ENCODE assay signal across 19 mouse cellular contexts in genomic region chr14:73631511-73631910, GRCm38 (mm10). TPM values are rescaled to one million over a fixed set of nuclear protein-coding genes. Genes with fewer than 3 reads are reported as not detected.
DNase-seq lines count a peak whose midpoint lies in the region; ATAC-seq lines count a peak whose summit lies in the region.
"Had no signal": no experiment of that assay in that cellular context is flagged by ENCODE, and none has a peak within 500 bp of the region (broad histone marks: within the 10 kb centered on the region; RNA-seq: fewer than 3 reads in every experiment).

No protein-coding gene starts in this region.

- no peak for ATAC-seq in CD4-positive, CD25-positive, alpha-beta regulatory T cell, adult 4 months
- ATAC-seq: activated CD4-positive, CD25-positive, alpha-beta regulatory T cell, adult 4 months; forebrain, embryonic 14.5 days; midbrain, embryonic 13.5 days had no signal

- DNase-seq in gastrocnemius, adult 18-20 months (ENCODE audit: low spot score): peak; percentile 62
- DNase-seq in gastrocnemius, postnatal 4 days (ENCODE audit: low spot score in 2 of 2): no peak
- DNase-seq in adipocyte (ENCODE audit: low spot score): peak; percentile 10
- peak; percentile 52 for DNase-seq in gastrocnemius, postnatal 14 days
- peak; percentile 85 for DNase-seq in kidney, adult 9 months
- DNase-seq in Muller cell, postnatal 12 days (ENCODE audit: inconsistent ontology term): no peak
- DNase-seq: liver, embryonic 13.5 days; lung, postnatal 4 days had no signal

- intact Hi-C loops in gastrocnemius, postnatal 14 days (cut with DNase I; ENCODE audit: low total_unique reads): no loop called here

RNA-seq across cellular contexts. Expression of gene Gm21750, which starts 29.5 kb away (rescaled TPM):
- total RNA-seq in gastrocnemius, adult 18-20 months (2021): not detected
- not detected for total RNA-seq in gastrocnemius, postnatal 4 days (2021)
- total RNA-seq in gastrocnemius, postnatal 14 days (2021): not detected
- not detected for polyA plus RNA-seq in CD4-positive, CD25-positive, alpha-beta regulatory T cell, adult 4 months (2017; shearing (Covaris generic))
- total RNA-seq: common myeloid progenitor, adult 5-6 weeks; layer of hippocampus, adult 8-10 months; MEL had no signal
- polyA plus RNA-seq: activated CD4-positive, CD25-positive, alpha-beta regulatory T cell, adult 4 months; C2C12; embryonic facial prominence, embryonic 14.5 days; forebrain, embryonic 14.5 days; heart, embryonic 15.5 days; liver, embryonic 13.5 days; midbrain, embryonic 13.5 days; spleen, adult 2 months had no signal

Comparison
In these comparisons a context has a peak if more than half of its experiments do, and no peak if none do; other contexts are left out.
1. DNase-seq: peak in gastrocnemius, adult 18-20 months (single experiment), adipocyte (single experiment), gastrocnemius, postnatal 14 days (single experiment) and kidney, adult 9 months (single experiment); none in gastrocnemius, postnatal 4 days (0 of 2) and Muller cell, postnatal 12 days (single experiment).